Mouse (Mus musculus) mammary gland, adult 2 months (tissue): ENCODE results near the gene Ppp1r32. TPM values are rescaled to one million over a fixed set of nuclear protein-coding genes. Genes with fewer than 3 reads are reported as not detected.

Experiments
- polyA plus RNA-seq: library from polyadenylated mRNA; depleted of rRNA; stranded (reverse); fragments of >200 nt; gene quantifications from 2 replicates; pipeline ENCODE4 v1.2.3, GENCODE M21; 2012; ENCODE audit warnings: low replicate concordance; rRNA removed

Gene Ppp1r32
- 0.22 and 0.73 TPM in 2 replicates for polyA plus RNA-seq

DNA sequence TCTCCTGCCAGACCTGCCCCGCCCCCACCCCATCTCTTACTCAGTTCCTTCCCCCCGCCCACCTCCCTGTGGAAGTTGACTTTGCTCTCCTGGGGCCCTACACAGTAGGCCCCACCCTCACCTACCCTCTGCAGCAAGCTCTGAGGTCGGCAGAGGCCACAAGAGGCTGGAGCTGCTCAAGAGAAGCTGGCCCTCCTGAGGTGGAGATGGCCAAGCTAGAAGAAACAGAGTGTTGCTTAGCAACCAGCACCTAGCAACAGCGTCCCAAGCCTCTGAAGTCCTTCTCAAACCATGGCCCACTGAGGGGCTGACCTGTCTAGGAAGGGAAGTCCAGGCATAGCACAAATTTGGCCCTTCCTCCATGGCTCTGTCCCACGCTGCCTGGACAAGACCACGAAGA lies at the start of gene Ppp1r32:
TSS of gene Ppp1r32 (minus strand) at position 226 of the 400 bp plus-strand sequence.

DNA sequence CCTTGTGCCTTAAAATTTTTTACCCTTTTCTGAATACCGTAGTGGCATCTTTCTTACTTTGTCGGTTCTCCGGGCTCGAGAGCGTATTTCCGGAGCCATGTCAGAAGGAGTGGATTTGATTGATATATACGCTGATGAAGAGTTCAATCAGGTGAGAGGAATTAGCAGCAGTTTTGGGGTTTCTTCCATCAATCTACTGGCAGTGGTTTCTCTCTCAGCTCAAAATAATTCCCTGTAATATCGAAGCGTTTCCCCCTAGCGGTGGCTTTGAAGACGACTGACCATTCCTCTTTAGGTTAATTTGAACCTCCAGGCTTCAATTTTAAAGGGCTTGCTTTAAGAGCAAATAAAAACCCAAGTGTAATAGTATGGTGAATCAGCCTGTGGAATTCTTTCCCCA lies 43.2 kb upstream of the Ppp1r32 start, which contains the start of gene Sdhaf2:
TSS of gene Sdhaf2 (minus strand) at position 233 of the 400 bp plus-strand sequence.

DNA sequence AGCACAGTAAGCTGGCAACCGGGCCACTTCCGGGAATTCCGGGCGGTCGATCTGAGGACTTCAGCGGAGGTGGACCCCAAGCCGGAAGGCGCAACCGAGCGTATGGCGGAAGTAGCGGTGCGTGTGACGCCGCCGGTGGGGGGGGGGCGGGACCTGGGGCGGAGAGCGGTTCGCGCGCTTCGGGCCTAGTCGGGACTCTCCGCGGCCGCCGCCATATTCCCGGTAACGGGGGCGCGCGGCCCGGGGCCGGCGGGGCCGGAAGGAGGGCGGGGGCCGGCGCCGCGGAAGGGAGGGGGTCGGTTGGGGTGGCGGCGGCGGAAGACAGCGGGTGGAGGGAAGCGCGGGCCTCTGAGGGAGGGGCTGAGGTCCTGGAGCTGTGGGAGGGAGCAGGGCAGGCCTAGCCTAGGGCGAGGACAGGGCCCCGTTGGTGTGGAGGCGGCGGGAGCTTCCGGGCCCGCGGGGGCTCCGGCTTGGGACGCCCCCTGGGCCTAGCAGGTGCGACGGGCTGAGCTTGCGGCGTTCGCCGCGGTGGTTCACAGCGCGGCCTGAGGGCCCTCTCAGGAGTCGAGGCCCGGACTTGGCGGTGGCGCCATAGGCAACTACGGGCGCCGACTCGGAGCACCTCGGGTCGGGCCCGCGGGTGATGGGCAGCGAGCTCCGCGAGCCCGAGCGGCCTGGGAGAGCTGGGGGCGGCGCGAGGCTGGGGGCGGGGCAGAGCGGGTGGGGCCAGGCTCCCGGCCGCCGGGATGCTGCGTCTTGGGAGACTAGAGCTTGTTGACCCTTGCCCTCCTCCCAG lies 42.6 kb upstream of the Ppp1r32 start, which contains the start of gene Cpsf7:
TSS of gene Cpsf7 (plus strand) at position 161 of the 796 bp plus-strand sequence.

DNA sequence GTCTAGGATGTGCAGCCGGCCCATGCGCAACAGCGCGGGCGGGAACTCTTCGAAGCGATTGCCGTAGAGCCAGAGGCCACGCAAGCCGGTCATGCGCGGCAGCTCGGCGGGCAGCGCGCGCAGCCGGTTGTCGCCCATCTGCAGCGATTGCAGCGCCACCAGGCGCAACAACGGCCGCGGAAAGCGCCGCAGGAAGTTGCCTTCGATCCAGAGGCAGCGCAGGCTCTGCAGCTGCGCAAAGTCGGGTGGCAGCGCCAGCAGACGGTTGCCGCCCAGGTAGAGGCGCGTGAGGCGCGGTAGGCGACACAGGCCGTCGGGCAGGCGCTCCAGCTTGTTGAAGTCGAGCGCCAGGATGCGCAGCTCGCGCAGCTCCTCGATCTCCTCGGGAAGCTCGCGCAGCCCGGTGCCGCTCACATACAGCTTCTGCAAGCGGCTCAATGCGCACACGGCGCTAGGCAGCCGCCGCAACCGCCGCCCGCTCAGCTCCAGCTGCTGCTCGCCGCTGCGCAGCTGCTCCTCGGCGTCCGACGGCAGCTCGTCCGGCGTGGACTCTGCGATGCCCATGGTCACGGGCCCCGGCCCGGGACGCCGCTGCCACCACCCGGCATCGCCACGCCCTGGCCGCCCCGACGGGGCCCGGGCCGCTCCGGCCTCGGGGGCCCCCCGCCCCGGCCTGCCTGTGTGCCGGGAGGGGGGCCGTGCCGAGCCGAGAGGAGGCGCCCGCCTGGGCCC lies 25.8 kb downstream of the Ppp1r32 start, which contains the start of gene Lrrc10b:
TSS of gene Lrrc10b (minus strand) at position 722 of the 732 bp plus-strand sequence.

Other genes with a start within 250 kb of the Ppp1r32 start
- gene Myrf, start 242.2 kb downstream of the Ppp1r32 start, polyA plus RNA-seq: 0.65 and 1.2 TPM in 2 replicates
- gene Dagla, start 178.1 kb downstream of the Ppp1r32 start, polyA plus RNA-seq: 14.2 and 14.4 TPM in 2 replicates
- 3.6 and 3.8 TPM in 2 replicates for gene Syt7, start 93.8 kb downstream of the Ppp1r32 start, polyA plus RNA-seq
- gene Lrrc10b, start 25.5 kb downstream of the Ppp1r32 start, polyA plus RNA-seq: 0.63 and 1.8 TPM in 2 replicates
- gene Cpsf7, start 42.3 kb upstream of the Ppp1r32 start, polyA plus RNA-seq: 34.0 and 45.2 TPM in 2 replicates
- 16.4 and 43.7 TPM in 2 replicates for gene Sdhaf2, start 43.2 kb upstream of the Ppp1r32 start, polyA plus RNA-seq
- 21.1 and 55.6 TPM in 2 replicates for gene Tmem216, start 73.3 kb upstream of the Ppp1r32 start, polyA plus RNA-seq
- gene Cyb561a3, start 94.2 kb upstream of the Ppp1r32 start, polyA plus RNA-seq: 92.5 and 94.4 TPM in 2 replicates
- 8.3 and 17.2 TPM in 2 replicates for gene Tmem138, start 94.4 kb upstream of the Ppp1r32 start, polyA plus RNA-seq
- gene Ddb1, start 122.4 kb upstream of the Ppp1r32 start, polyA plus RNA-seq: 85.3 and 152 TPM in 2 replicates
- 12.8 and 15.2 TPM in 2 replicates for gene Tkfc, start 122.7 kb upstream of the Ppp1r32 start, polyA plus RNA-seq
- gene Vwce, start 151.3 kb upstream of the Ppp1r32 start, polyA plus RNA-seq: 0.14 and 0.24 TPM in 2 replicates
- not detected in 2 replicates for gene Pga5, start 195.1 kb upstream of the Ppp1r32 start, polyA plus RNA-seq
- 32.3 and 38.6 TPM in 2 replicates for gene Vps37c, start 205.8 kb upstream of the Ppp1r32 start, polyA plus RNA-seq